Mouse (Mus musculus): ENCODE measurements around the gene Map3k9.

- peak; percentile 54; the same call in 1 of the 2 replicates for TF ChIP-seq CTCF (IDR thresholded peaks at IDR 0.05; ENCODE audit: extremely low read depth, insufficient read length, insufficient replicate concordance, low read depth, low read length)
- no peak for TF ChIP-seq POLR2A (IDR thresholded peaks at IDR 0.05; ENCODE audit: low read depth, low read length)
Measured at GRCm38 (mm10) chr12:81787262-81787661, 6.3 kb upstream of the Map3k9 start.
